9 mouse cellular contexts compared by ENCODE assay signal in the genomic region with DNA sequence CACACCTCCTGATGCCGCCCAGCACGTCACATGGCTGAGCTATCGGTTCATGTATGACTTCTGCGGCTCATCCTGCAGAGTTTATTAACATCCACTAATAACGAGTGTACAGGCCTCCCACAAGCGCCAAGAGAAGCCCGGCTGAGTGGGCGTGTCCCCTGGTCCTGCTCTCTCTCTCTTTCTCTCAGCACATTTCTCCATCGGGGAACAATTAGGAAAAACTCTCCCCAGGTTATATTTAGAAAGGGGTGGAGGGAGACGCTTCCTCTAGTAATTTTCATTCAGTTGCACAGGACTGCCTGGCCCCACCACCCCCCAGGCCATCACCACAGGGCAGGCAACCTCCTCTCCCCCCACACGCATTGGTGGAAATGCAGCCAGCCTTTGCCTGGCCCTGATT.
DNase-seq lines count a peak whose midpoint lies in the region; ATAC-seq and TF ChIP-seq lines count a peak whose summit lies in the region.
"Had no signal": no experiment of that assay in that cellular context is flagged by ENCODE, and none has a peak within 500 bp of the region (broad histone marks: within the 10 kb centered on the region; RNA-seq: fewer than 3 reads in every experiment).

No protein-coding gene starts in this region.

- TF ChIP-seq EP300 in stomach, postnatal 0 days (optimal IDR thresholded peaks at IDR 0.05): no peak

- ATAC-seq in heart, embryonic 14.5 days (ENCODE audit: insufficient number of reproducible peaks, insufficient read depth, low FRiP score, low read depth): no peak
- ATAC-seq in stomach, embryonic 16.5 days (ENCODE audit: insufficient read depth, low FRiP score): no peak
- ATAC-seq in stomach, postnatal 0 days (ENCODE audit: low FRiP score, low TSS enrichment): no peak
- no peak for ATAC-seq in hindbrain, embryonic 14.5 days (ENCODE audit: low FRiP score)
- ATAC-seq in inflammation-experienced regulatory T-cells, adult 6 months: no peak
- ATAC-seq in frontal cortex, adult (ENCODE audit: low TSS enrichment): no peak; the same call in 1 of the 2 replicates

- no peaks in the 10 kb centered on the region for H3K27me3 ChIP-seq in heart, embryonic 14.5 days (ENCODE audit: control insufficient read depth, insufficient read depth, low read length)
- no peaks in the 10 kb centered on the region for H3K27me3 ChIP-seq in stomach, embryonic 16.5 days (ENCODE audit: control insufficient read depth, insufficient read depth, low read length)
- no peaks in the 10 kb centered on the region for H3K27me3 ChIP-seq in stomach, postnatal 0 days (ENCODE audit: control insufficient read depth, insufficient read depth, low read length)
- H3K27me3 ChIP-seq in hindbrain, embryonic 14.5 days (ENCODE audit: control insufficient read depth, insufficient read depth, low read length): no peaks in the 10 kb centered on the region

- no peak overlapping the region for H3K4me3 ChIP-seq in heart, embryonic 14.5 days (ENCODE audit: control insufficient read depth in 1 of 2, insufficient read depth in 1 of 2, low read depth in 1 of 2, low read length in 2 of 2)
- H3K4me3 ChIP-seq in stomach, embryonic 16.5 days (replicated peaks; ENCODE audit: low read length): no peak overlapping the region
- no peak overlapping the region for H3K4me3 ChIP-seq in stomach, postnatal 0 days (ENCODE audit: low read depth, low read length)
- no peak overlapping the region for H3K4me3 ChIP-seq in hindbrain, embryonic 14.5 days (replicated peaks; ENCODE audit: low read length)

- H3K9me3 ChIP-seq in heart, embryonic 14.5 days (ENCODE audit: control insufficient read depth, low read length): no peaks in the 10 kb centered on the region
- no peaks in the 10 kb centered on the region for H3K9me3 ChIP-seq in stomach, embryonic 16.5 days (replicated peaks; ENCODE audit: control insufficient read depth, low read length)
- H3K9me3 ChIP-seq in stomach, postnatal 0 days (ENCODE audit: control insufficient read depth, low read length): no peaks in the 10 kb centered on the region
- H3K9me3 ChIP-seq in hindbrain, embryonic 14.5 days (ENCODE audit: control insufficient read depth, low read length): no peaks in the 10 kb centered on the region

- DNase-seq in heart, adult 9 months (ENCODE audit: low spot score in 2 of 2): no peak
- no peak for DNase-seq in stomach, postnatal 0 days (ENCODE audit: low spot score)
- no peak for DNase-seq in hindbrain, embryonic 14.5 days (ENCODE audit: low spot score)
- no peak for DNase-seq in thymus, adult 18-20 months
- DNase-seq: lung, postnatal 4 days had no signal

- peak overlapping the region; percentile 37 for H3K4me2 ChIP-seq in heart, embryonic 14.5 days (ENCODE audit: low read length)
- no peak overlapping the region for H3K4me2 ChIP-seq in stomach, embryonic 16.5 days (ENCODE audit: low read depth, low read length)
- no peak overlapping the region for H3K4me2 ChIP-seq in stomach, postnatal 0 days (replicated peaks; ENCODE audit: low read depth)
- 0 out of 2 replicates have a peak overlapping the region, but pooled peaks have one; percentile 5 for H3K4me2 ChIP-seq in hindbrain, embryonic 14.5 days (replicated peaks)

- H3K9ac ChIP-seq in heart, embryonic 14.5 days (ENCODE audit: low read length): no peak overlapping the region
- H3K9ac ChIP-seq in stomach, embryonic 16.5 days (ENCODE audit: low read length): peak overlapping the region; percentile 46; the same call in 1 of the 2 replicates
- no peak overlapping the region for H3K9ac ChIP-seq in stomach, postnatal 0 days (ENCODE audit: low read length)
- peak overlapping the region; percentile 31 for H3K9ac ChIP-seq in hindbrain, embryonic 14.5 days

- H3K4me1 ChIP-seq in heart, embryonic 14.5 days (ENCODE audit: control insufficient read depth in 2 of 2, insufficient read depth in 2 of 2, low read length in 2 of 2): peaks cover 14 to 16% of the 10 kb centered on the region in 2 experiments
- H3K4me1 ChIP-seq in stomach, embryonic 16.5 days (ENCODE audit: control insufficient read depth, insufficient read depth, low read length): peaks cover 31% of the 10 kb centered on the region
- H3K4me1 ChIP-seq in stomach, postnatal 0 days (replicated peaks; ENCODE audit: control insufficient read depth, insufficient read depth): 0 out of 2 replicates have a peak, but pooled peaks cover 6% of the 10 kb centered on the region
- H3K4me1 ChIP-seq in hindbrain, embryonic 14.5 days (replicated peaks; ENCODE audit: control insufficient read depth, insufficient read depth, low read length): peaks cover 37% of the 10 kb centered on the region

- 38% methylated on average over 11 of the region's 11 CpGs for WGBS in heart, embryonic 14.5 days
- 61% methylated on average over 11 of the region's 11 CpGs for WGBS in stomach, embryonic 16.5 days
- WGBS in stomach, postnatal 0 days: 54% methylated on average over 11 of the region's 11 CpGs
- 34% methylated on average over 11 of the region's 11 CpGs for WGBS in hindbrain, embryonic 14.5 days

- H3K27ac ChIP-seq in heart, embryonic 14.5 days (replicated peaks in 1 of 2; ENCODE audit: control insufficient read depth in 1 of 2, insufficient read depth in 1 of 2, low read depth in 2 of 2, low read length in 2 of 2): no peak overlapping the region
- no peak overlapping the region for H3K27ac ChIP-seq in stomach, embryonic 16.5 days (ENCODE audit: low read length)
- H3K27ac ChIP-seq in stomach, postnatal 0 days (replicated peaks): no peak overlapping the region
- H3K27ac ChIP-seq in hindbrain, embryonic 14.5 days: peak overlapping the region; percentile 40

- H3K36me3 ChIP-seq in heart, embryonic 14.5 days (ENCODE audit: control insufficient read depth, insufficient read depth, low read length): no peaks in the 10 kb centered on the region
- no peaks in the 10 kb centered on the region for H3K36me3 ChIP-seq in stomach, embryonic 16.5 days (ENCODE audit: control insufficient read depth, insufficient read depth, low read length)
- no peaks in the 10 kb centered on the region for H3K36me3 ChIP-seq in stomach, postnatal 0 days (ENCODE audit: control insufficient read depth, insufficient read depth, low read length)
- H3K36me3 ChIP-seq in hindbrain, embryonic 14.5 days (replicated peaks; ENCODE audit: control insufficient read depth, insufficient read depth): no peaks in the 10 kb centered on the region

- no peak for TF ChIP-seq CTCF in stomach, postnatal 0 days (IDR thresholded peaks at IDR 0.05; ENCODE audit: low read depth)

Comparison
In these comparisons a context has a peak if more than half of its experiments do, and no peak if none do; other contexts are left out.
1. H3K9ac ChIP-seq: peak in stomach, embryonic 16.5 days (single experiment) and hindbrain, embryonic 14.5 days (single experiment); none in heart, embryonic 14.5 days (single experiment) and stomach, postnatal 0 days (single experiment).
2. H3K4me2 ChIP-seq: peak in heart, embryonic 14.5 days (single experiment) and hindbrain, embryonic 14.5 days (single experiment); none in stomach, embryonic 16.5 days (single experiment) and stomach, postnatal 0 days (single experiment).